Mouse (Mus musculus) testis, adult 2 months (tissue): ENCODE measurements at regions not wholly inside any gene's neighbourhood (a gene's known extent, or its start where the extent isn't known, plus 50 kb on each side); places are given as distances from the start of the nearest gene placed in this dataset.

ENCODE experiments used
- H3K27ac ChIP-seq: fragments of 200-500 bp; 2 replicates; pipeline ENCODE4 v1.5.1; 2012; ENCODE audit warnings: low read depth, low read length; ENCODE audit not compliant: control insufficient read depth, insufficient read depth
- H3K27me3 ChIP-seq: fragments of 200-500 bp; 2 replicates; pipeline ENCODE4 v1.6.1; 2012; ENCODE audit warnings: mild to moderate bottlenecking, low read length, moderate library complexity; ENCODE audit not compliant: control insufficient read depth, insufficient read depth
- H3K36me3 ChIP-seq: fragments of 200-500 bp; 2 replicates; pipeline ENCODE4 v1.6.1; 2012; ENCODE audit warnings: mild to moderate bottlenecking, low read length; ENCODE audit not compliant: control insufficient read depth, insufficient read depth
- H3K4me1 ChIP-seq: fragments of 200-500 bp; 2 replicates; pipeline ENCODE4 v1.6.1; 2012; ENCODE audit warnings: low read length; ENCODE audit not compliant: control insufficient read depth, insufficient read depth
- H3K4me3 ChIP-seq: fragments of 200-500 bp; 2 replicates; pipeline ENCODE4 v1.5.1; 2012; ENCODE audit warnings: low read depth, mild to moderate bottlenecking, low read length, moderate library complexity, mixed read lengths; ENCODE audit not compliant: control insufficient read depth
- CTCF ChIP-seq: fragments of 200-500 bp; IDR thresholded peaks from 2 replicates; pipeline ENCODE4 v1.5.1; 2012; ENCODE audit warnings: low read depth, mild to moderate bottlenecking, inconsistent platforms, low read length, moderate library complexity; ENCODE audit not compliant: control insufficient read depth, insufficient read depth, insufficient replicate concordance
- POLR2A ChIP-seq: fragments of 200-500 bp; IDR thresholded peaks from 2 replicates; pipeline ENCODE4 v1.6.1; 2012; ENCODE audit warnings: low read depth, mild to moderate bottlenecking, inconsistent platforms, low read length, moderate library complexity; ENCODE audit not compliant: control insufficient read depth

- H3K27me3 ChIP-seq = no peaks in the 10 kb centered on the region
- H3K36me3 ChIP-seq = no peaks in the 10 kb centered on the region
- H3K4me1 ChIP-seq = no peaks in the 10 kb centered on the region
- H3K4me3 ChIP-seq = no peak overlapping the region
- no peak overlapping the region for H3K27ac ChIP-seq
- TF ChIP-seq POLR2A (no peak), CTCF (no peak)
These were observed 51.1 kb upstream of the Prickle1 start for GRCm38 (mm10) chr15:93646820-93647219.

- no peak overlapping the region for H3K4me3 ChIP-seq
- no peak overlapping the region for H3K27ac ChIP-seq
- TF ChIP-seq CTCF = no peak
- no peak for TF ChIP-seq POLR2A
- no peaks in the 10 kb centered on the region for H3K36me3 ChIP-seq
- H3K4me1 ChIP-seq = no peaks in the 10 kb centered on the region
- H3K27me3 ChIP-seq = no peaks in the 10 kb centered on the region
These were observed 50.3 kb upstream of the Prickle1 start for GRCm38 (mm10) chr15:93645950-93646349.
